Mouse (Mus musculus) T-helper 1 cell (primary cell): ENCODE results near the gene Tpra1.

Experiments
- in situ Hi-C: fragments of 300-600 bp; cut with MboI, MseI; formaldehyde crosslinking; loops from one replicate; pipeline ENCODE4 v1.15.1; 2025; ENCODE audit warnings: high pct_unique_total_duplicates

Gene Tpra1

DNA sequence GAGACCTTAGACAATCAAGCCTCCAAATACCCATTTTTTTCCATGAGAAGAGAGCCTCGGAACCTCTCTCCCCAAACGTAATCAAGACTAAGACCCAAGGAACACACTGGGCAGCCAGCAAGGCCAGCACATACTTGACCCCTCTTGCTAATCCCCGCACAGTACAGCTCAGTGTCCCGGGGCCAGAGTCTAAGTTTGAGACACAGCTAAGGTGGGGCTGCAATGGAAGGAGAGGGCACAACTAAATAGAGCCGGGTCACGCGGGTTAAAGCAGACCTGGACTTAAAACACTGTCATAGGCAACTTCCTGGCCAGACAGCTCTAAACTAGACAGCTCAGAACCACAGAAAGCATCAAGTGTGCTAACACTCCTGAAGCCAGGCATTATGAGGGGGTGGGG, 11.2 kb upstream of the Tpra1 start:
- in situ Hi-C loops: no loop called here

DNA sequence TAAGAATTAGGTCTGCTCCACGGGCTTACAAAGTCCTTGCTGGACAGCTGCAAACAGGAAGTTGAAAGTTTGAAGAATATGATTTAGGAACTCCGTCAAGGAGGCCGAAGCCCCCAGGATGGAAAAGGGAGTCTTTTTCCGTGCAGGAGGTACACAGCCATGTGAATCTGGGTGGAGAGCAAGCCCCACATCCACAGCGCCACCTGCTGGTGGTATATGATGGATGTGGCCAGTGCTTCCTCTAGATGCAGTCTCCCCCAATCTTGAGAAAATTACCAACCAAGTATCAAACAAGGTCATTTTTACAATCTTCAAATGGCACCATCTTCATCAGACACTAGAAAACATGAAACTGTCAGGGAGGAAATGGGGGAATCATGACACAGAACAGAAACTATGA, 8.5 kb upstream of the Tpra1 start:
- in situ Hi-C loops: no loop called here

DNA sequence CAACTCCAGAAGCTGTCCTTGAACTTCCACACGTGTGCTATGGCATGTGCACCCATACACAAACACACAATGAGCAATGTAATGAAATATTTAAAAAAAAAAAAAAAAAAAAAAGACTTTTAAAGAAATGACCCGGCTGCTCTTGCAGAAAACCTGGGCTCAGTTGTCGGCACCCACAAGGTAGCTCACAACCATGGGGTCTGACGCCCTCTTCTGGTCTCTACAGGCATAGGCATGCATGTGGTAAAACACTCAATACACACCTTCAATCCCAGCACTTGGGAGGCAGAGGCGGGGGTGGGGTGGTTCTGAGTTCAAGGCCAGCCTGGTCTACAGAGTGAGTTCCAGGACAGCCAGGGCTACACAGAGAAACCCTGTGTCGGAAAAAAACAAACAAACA, 6.1 kb upstream of the Tpra1 start:
- in situ Hi-C loops: no loop called here

DNA sequence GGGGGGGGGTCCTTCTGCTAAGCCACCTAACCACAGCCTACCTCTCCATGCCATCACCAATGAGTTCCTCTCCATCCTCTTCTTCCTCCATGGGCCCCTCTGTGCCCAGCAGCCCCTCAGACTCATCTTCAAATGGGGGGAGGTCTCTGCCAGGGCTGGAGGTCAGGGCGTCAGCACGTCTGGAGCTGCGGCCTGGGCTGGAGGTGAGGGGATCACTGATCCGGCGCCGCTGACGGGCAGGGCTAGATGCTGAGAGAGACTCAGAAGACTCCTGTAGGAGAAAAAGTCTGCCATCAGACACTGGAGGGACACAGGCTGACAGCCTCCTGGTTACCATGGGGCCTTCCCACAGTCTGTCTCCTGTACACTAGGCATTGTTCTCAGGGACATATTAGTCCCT, 4.8 kb upstream of the Tpra1 start:
- in situ Hi-C loops: no loop called here

DNA sequence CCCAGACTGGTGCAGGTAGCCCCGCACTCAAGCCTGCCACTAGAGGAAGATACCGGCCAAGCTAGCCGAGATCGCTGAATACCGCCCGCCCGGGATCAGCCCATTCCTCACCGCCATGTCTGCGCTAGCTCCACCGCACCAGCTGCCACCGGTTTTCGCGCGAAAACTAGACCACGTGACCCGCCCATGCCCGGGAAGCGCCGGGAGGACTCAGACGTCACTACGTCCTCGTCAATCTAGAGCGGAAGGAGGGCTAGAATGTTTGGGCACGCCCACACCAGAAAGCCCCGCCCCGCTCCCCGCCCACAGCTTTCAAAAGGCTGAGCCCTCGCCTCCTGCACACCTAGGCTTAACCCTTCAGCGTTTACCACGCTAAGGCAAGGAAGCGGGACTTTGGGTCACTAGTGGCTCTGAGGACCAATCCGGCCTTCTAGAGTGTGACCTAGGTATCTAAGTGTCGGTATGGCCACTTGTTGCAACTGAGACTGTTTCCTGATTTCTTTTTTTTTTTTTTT, 3.5 kb upstream of the Tpra1 start, which contains the start of gene Mcm2:
Gene Mcm2, minus strand, starts transcription at position 247 of the 515 bp plus-strand sequence.
- in situ Hi-C loops: no loop called here

DNA sequence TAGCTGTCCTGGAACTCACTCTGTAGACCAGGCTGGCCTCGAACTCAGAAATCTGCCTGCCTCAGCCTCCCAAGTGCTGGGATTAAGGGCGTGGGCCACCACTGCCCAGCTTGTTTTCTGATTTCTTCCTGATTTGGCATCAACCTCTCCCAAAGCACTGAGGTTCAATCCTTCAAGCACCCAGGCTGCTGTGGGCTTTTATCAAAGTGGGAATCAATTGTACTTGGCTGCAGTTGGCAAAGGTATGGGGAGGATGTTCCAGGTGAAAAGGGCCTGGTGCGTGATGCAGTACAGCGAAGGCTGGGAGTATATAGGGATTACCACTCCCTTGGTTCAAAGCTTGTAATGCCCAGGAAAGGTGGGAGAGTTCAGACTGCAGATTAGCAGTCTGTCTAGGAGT, 3.0 kb upstream of the Tpra1 start:
- in situ Hi-C loops: no loop called here

DNA sequence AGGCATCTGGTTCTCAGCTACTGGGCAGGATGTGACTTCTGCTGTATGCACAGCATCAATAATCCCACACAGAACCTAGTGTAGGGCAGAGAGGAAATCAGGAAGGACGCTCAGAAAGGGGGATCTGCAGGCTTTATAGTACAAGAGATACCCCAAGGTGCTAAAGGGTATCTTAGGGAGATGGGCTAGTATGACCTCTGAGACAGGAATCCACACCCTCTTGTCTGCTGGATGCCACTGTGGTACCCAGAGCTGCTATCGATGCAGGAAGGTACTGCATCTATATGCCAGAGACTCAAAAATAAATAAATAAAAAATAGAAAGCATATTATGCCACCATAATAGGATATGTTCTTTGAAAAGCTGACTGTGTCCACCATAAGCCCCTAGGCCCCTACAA, 2.4 kb upstream of the Tpra1 start:
- in situ Hi-C loops: loop anchor here (10.0 kb wide), 1 partner anchor 1845 kb away; no protein-coding TSS in a partner anchor

DNA sequence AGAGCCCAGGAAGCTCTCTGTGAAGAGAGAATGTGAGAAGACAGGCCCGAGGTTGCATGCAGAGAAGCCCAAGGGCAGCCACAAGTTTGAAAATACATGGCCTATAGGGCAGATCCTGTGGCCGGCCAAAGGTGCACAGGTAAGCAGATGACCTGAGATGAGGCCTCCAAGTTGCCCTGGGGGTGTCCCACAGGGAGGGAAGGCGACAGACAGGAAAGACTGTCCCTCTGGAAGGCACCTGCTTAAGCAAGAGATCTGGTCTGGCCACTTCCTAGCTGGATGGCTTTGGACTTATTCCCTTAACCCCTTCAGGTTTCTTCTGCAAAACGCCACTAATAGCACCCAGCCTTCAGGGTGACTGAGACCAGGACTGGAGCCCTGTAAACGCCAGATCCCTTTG, 580 bp upstream of the Tpra1 start:
- in situ Hi-C loops: loop anchor here (10.0 kb wide), 1 partner anchor 1843 kb away; no protein-coding TSS in a partner anchor

DNA sequence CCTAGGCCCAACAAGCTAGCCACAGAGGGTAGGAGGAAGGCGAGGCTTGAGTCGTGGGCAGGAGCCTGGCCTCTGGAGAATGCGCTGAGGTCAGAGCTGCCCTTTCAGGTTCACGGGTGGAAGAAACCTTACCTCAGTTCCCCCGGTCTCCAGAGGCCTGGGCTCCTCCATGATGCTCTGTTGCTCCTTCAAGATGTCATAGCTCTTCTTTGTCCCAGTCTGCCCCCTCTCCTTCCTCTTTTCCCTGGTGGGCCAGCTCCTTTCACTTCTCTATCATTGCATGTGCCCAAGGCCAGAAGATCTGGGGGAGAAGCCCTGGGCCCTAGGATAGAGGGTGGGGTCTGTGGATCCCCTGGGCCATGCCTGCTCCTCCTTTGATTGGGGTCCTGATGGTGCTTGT, 1.7 kb downstream of the Tpra1 start:
- in situ Hi-C loops: loop anchor here (10.0 kb wide), 1 partner anchor 1841 kb away; no protein-coding TSS in a partner anchor

DNA sequence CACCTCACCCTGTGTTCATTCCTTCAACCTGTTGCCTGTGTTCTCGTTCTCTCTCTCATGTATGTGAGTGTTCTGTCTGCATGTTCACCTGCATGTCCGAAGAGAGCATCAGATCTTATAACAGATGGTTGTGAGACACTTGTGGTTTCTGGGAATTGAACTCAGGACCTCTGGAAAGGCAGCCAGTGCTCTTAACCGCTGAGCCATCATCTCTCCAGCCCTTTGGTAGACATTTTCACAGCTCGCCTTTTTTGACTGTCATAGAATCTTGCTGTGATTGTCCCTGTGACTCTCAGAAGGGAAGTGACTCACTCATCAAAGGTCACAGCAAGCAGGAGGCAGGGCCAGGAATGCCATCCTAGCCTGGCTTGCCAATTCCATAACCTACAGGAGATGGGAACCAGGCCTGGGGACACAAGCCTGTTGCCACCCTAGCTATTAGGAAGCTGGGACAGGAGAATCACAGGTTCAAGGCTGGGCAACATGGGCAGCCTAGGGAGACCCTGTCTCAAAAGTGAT, 2.5 kb downstream of the Tpra1 start:
- in situ Hi-C loops: loop anchor here (10.0 kb wide), 1 partner anchor 1840 kb away; no protein-coding TSS in a partner anchor

DNA sequence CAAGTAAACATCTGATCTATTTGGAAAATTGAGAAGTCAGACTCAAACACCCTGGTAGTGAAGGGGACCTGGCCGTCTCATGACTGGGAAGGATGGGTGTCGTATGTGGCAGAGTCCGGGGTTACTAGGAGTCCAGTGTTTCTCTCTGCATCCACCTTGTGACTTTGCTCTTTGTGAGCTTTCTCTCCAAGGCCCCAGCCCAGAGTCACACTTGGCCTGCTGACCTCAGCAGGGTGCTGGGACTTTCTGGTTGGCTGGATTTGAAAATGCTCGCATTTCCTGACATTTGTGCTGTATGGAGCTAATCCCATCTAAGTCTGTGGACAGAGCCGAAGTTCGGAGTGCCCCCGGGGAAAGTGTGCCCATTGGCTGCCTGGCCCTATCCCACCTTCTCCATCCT, 3.0 kb downstream of the Tpra1 start:
- in situ Hi-C loops: loop anchor here (10.0 kb wide), 1 partner anchor 1840 kb away; no protein-coding TSS in a partner anchor

DNA sequence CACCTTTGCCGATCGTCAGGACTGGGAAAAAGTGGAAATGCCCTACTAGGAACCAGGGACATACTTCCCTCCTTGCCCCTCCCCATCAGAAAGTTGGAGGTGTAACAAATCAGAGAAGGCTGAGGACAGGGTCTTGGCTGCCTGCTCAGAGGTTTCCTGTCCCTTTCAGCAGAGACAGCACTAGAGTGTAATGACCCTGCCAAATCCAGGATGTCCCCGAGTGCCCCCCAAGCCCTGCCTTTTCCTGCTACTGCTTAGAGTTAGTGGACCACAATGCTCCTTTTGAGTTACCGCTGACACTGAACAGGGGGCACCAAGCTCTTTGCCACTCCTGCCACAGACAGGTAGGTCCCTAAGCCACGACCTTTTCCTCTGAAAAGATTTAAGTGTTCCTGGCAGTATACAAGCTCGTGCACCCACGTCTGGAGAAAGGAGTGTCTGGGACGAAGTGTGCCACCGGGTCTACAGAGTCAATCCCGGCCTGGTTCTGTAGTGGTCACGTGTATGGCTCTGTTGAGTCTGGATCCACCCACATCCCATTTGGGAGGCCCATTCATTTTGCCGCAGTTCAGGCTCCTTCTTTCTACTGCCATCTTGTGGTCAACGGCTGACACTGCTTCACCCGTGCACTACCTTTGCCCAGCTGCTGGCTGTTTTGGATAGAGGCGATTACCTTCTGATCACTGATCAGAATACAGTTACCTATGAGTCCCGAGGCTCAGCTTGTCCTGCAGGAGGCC, 4.5 kb downstream of the Tpra1 start:
- in situ Hi-C loops: loop anchor here (10.0 kb wide), 1 partner anchor 1838 kb away; no protein-coding TSS in a partner anchor

DNA sequence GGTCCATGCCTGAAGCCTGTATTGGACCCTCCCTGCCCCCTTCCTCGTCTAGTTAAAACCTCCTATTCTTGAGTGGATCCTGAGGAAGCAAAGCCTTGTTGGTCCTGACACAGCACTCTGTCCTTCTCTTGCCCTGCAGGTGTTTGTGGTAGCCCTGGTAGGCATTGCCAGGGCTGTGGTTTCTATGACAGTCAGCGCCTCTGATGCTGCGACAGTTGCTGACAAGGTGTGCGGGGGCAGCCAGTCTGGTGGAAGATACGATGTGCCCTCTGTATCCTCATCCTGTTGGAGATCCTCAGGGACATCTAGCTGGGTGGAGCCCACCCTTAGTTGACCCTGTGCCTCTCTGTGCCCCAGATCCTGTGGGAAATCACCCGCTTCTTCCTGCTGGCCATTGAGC, 7.1 kb downstream of the Tpra1 start:
- in situ Hi-C loops: loop anchor here (10.0 kb wide), 1 partner anchor 1836 kb away; no protein-coding TSS in a partner anchor

DNA sequence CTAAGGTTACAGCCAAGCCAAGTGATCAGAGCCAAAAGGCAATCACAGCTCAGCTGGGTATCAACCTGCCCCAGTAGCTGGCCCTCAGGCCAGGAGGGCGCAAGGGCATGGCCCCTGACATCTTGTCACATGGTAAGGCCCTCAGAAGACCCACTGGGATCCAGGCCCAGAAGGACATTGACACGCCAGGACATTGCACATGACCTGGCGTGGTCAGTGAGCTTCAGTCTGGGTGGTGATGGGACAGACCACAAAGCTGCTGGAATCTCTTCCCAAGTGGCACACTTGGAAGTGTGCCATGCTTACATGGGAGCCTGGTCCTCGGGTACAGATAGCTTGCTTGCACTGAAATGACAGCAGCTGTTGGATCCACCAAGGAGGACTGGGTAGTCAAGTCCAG, 11.0 kb downstream of the Tpra1 start:
- in situ Hi-C loops: no loop called here

DNA sequence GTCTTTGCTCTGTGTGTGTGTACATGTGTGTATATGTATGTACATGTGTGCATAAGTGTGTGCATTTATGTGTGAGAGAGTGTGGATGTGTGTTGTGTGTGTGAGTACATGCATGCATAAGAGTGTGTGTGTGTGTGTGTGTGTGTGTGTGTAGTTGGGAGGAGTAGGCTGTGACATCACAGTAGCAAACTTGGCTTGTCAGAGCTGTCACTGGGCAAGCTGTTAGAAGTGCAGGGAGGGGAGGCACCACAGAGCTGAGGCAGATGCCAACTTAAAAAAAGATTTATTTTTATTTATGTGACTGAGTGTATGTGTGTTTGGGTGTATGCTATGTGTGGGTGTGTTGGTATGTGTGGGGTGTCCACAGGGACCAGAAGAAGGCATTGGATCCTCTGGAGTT, 11.4 kb downstream of the Tpra1 start:
- in situ Hi-C loops: no loop called here

DNA sequence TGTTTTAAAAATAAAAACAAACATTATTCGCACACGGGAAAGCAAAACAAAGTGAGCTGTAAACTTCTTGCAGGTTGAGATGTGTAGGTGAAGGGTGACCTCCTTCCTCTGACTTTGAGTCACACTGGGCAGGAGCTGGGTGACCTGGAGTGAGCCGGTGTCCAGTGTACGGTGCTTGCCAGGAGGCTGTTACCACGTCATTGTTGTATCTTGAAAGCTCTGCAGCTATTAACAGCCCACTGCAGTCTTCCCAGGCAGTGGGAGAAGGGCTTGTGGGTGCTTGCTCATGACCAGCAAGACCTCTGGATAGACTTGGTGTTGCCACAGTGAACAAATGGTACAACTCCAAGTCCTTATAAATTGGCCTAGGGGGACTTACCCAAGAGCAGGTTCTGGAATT, 12.7 kb downstream of the Tpra1 start:
- in situ Hi-C loops: no loop called here

DNA sequence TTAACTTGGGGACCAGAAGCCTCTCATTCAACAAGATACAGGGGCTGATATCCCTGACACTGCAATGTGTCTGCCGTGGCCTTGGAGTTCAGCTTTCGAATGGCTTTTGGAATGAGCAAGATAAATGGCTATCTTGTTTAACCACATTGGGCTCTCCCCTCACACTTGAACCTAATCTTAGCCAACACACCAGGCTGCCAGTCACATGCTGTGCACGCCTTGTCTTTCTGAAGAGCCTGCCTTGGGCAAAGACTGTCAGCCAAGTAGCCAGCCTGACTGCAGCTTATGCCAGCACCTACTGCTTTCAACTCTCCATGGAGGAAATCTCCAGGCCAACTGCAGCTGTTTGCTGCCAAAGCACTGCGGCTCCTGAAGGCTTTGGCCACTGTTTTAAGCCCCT, 13.5 kb downstream of the Tpra1 start:
- in situ Hi-C loops: no loop called here

DNA sequence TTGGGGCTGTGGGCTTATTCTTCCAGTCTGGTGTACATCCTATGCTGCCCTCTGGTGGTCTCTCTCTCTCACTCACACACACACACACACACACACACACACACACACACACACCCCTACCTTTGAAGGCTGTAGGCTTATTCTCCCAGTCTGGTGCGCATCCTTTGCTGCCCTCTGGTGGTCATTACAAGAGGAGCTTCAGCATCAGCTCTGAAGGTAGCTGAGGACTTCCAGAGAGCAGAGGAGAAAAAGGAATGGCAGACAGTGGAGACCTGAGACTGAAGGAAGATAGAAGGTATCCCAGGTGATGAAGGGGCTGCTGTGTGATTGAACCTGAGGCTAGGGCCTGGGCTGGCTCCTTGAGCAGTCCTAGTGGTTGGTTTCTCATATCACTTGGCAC, 14.1 kb downstream of the Tpra1 start:
- in situ Hi-C loops: no loop called here

DNA sequence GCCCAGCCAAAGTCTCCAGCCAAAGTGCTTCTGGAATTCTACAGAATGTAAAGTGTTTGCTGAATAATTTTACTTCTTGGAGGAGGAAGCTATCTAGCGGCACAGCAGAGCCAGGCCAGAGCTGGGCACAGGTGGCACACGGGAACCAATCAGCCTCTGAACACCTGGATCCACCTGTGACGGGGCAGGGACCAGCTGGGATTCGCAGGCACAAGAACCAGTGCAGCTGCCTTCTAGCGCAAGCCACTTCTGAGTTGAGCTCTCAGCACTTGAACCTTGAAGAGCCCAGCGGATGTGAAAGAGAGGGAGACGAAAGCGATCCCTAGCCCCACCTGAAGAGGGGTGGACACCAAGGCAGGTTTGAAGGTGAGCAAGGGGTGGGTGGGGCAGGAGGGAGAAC, 16.8 kb downstream of the Tpra1 start:
- in situ Hi-C loops: no loop called here

DNA sequence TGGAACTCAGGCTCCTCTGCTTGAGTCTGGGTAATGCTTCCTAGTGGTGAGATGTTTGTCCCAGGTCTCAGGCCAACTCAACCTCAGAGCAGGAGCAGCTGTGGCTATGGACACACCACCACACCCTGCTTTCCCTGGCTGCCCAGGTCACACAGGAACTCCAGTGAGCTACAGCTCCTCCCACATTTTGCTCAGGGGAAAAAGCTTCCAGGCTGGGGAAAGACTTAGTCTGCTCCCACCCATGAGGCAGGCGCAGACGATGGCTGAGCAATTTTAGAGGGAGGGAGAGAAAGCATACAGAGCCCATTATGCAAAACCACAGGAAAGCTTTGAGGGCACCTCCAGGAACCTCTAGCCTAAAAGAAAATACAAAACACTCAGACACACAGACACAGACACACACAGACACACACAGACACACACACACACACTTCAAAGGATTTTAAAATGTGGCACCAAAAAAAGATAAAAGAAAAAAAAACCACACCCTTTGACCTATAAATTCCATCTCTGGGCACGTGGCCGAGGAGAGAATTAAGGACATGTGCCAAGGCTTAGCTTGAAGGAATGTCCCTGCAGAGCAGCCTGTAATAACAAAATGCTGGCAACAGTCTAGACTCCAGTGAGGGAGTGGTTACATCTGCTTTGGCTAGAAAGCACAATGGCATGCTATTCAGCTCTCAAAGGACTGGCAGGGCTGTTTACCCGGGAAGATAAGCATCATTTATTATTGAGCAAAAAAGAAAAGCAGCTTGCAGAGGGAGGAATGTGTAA, 22.6 kb downstream of the Tpra1 start:
- in situ Hi-C loops: loop anchor here (5.0 kb wide), 2 partner anchors 88 to 708 kb away; no protein-coding TSS in a partner anchor

DNA sequence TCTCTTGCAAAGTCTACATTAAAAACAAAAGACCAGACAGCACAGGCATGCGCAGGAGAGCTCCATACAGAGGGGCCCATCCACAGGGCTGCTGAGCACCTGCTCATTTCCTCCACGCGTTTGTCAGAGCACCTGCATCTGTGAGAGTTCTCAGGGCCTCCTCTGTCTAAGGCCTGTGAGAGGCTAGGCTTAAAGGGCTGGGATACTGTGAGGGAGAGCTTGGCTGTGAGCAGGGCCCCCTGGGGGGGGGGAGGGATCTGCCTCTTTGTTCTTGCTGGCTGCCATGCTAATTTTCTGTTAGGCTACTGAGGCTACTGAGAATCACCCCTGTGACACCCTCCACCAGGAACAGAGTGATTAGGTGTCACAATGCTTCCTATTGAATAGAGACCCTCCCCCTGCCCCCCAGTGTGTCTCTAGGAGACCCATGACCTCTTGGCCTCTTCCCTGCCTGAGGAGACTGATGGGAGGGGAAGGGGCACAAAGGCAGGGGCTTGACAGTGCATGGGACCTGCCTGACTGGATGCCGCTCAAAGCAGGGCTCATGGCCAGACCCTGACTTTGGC, 23.7 kb downstream of the Tpra1 start:
- in situ Hi-C loops: loop anchor here (5.0 kb wide), 1 partner anchor 87 kb away; no protein-coding TSS in a partner anchor

DNA sequence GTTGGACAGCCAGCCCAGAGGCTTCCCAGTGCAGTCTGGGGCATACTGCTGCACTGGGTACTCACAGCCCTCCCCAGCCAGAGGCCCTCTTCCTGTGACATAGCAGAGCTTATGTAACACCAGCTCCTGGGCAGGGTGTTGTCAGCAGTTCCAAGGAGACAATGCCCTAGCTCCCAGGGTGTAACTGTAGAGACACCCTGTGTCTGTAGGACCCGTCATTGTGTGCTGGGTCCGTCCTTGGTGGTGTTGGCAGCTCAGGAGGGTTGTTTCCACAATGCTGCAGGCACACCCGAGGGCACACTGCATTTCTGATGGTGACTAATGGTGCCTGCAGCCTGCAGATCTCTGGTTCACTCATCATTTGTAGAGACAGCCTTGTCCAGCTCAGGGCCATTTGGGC, 24.8 kb downstream of the Tpra1 start:
- in situ Hi-C loops: loop anchor here (5.0 kb wide), 1 partner anchor 85 kb away; no protein-coding TSS in a partner anchor
